ENCODE assay signal across 8 mouse cellular contexts in genomic region chr6:143165404-143166257, GRCm38 (mm10). TPM values are rescaled to one million over a fixed set of nuclear protein-coding genes. Genes with fewer than 3 reads are reported as not detected.
DNase-seq lines count a peak whose midpoint lies in the region; ATAC-seq and TF ChIP-seq lines count a peak whose summit lies in the region.

No protein-coding gene starts in this region.

- DNase-seq in adrenal gland, adult 18-20 months (ENCODE audit: low spot score in 2 of 2): peak; percentile 5 to 18
- DNase-seq in adrenal gland, postnatal 4 days (ENCODE audit: low spot score in 2 of 2): no peak
- DNase-seq in lung, postnatal 0 days (ENCODE audit: low spot score): no peak
- DNase-seq in lung, adult 18-20 months: no peak
- no peak for DNase-seq in adrenal gland, postnatal 10 days
- DNase-seq in left cerebral cortex, postnatal 10 days (ENCODE audit: extremely low spot score in 1 of 2, low spot score in 2 of 2): no peak

- no peaks in the 10 kb centered on the region for H3K36me3 ChIP-seq in lung, postnatal 0 days (ENCODE audit: insufficient read depth, low read length)
- no peaks in the 10 kb centered on the region for H3K36me3 ChIP-seq in intestine, embryonic 16.5 days (ENCODE audit: control insufficient read depth, insufficient read depth, low read length)
- no peaks in the 10 kb centered on the region for H3K36me3 ChIP-seq in neural tube, embryonic 14.5 days (ENCODE audit: control insufficient read depth, insufficient read depth, low read length)

- no peak overlapping the region for H3K9ac ChIP-seq in lung, postnatal 0 days (replicated peaks; ENCODE audit: low read depth)
- H3K9ac ChIP-seq in intestine, embryonic 16.5 days (ENCODE audit: low read depth, low read length): peak overlapping the region; percentile 95; the same call in 1 of the 2 replicates
- H3K9ac ChIP-seq in neural tube, embryonic 14.5 days (replicated peaks; ENCODE audit: low read depth, low read length): 0 out of 2 replicates have a peak overlapping the region, but pooled peaks have one; percentile 91

- H3K4me1 ChIP-seq in lung, postnatal 0 days (ENCODE audit: insufficient read depth, low read depth, low read length): no peaks in the 10 kb centered on the region
- peaks cover 17% of the 10 kb centered on the region for H3K4me1 ChIP-seq in intestine, embryonic 16.5 days (ENCODE audit: control insufficient read depth, insufficient read depth, low read length)
- peaks cover 12% of the 10 kb centered on the region; the same call in 1 of the 2 replicates for H3K4me1 ChIP-seq in neural tube, embryonic 14.5 days (ENCODE audit: control insufficient read depth, insufficient read depth, low read length)

- ATAC-seq in lung, postnatal 0 days: no peak
- no peak for ATAC-seq in intestine, embryonic 16.5 days
- ATAC-seq in neural tube, embryonic 14.5 days (ENCODE audit: low read depth): no peak

- 62% methylated on average over 15 of the region's 15 CpGs for WGBS in lung, postnatal 0 days
- WGBS in intestine, embryonic 16.5 days: 64% methylated on average over 15 of the region's 15 CpGs
- 57% methylated on average over 15 of the region's 15 CpGs for WGBS in neural tube, embryonic 14.5 days

- TF ChIP-seq CTCF in lung, postnatal 0 days (IDR thresholded peaks at IDR 0.05): no peak

- H3K27ac ChIP-seq in lung, postnatal 0 days (ENCODE audit: low read length): no peak overlapping the region
- no peak overlapping the region for H3K27ac ChIP-seq in intestine, embryonic 16.5 days (ENCODE audit: low read length)
- H3K27ac ChIP-seq in neural tube, embryonic 14.5 days (ENCODE audit: low read depth, low read length): no peak overlapping the region

- intact Hi-C loops in left cerebral cortex, postnatal 10 days (cut with DNase I): loop anchor here (5.0 kb wide), 1 partner anchor 58 kb away; no protein-coding TSS in a partner anchor

- H3K4me2 ChIP-seq in lung, postnatal 0 days (replicated peaks; ENCODE audit: low read depth, low read length): peak overlapping the region; percentile 89
- peak overlapping the region; percentile 55 for H3K4me2 ChIP-seq in intestine, embryonic 16.5 days (ENCODE audit: low read depth, low read length)
- H3K4me2 ChIP-seq in neural tube, embryonic 14.5 days (ENCODE audit: low read depth, low read length): peak overlapping the region; percentile 74

- no peak overlapping the region for H3K4me3 ChIP-seq in lung, postnatal 0 days (ENCODE audit: low read depth, low read length)
- H3K4me3 ChIP-seq in intestine, embryonic 16.5 days (ENCODE audit: low read length): peak overlapping the region; percentile 96; the same call in 1 of the 2 replicates
- H3K4me3 ChIP-seq in neural tube, embryonic 14.5 days (ENCODE audit: low read depth, low read length): no peak overlapping the region; the same call in 1 of the 2 replicates

- no peaks in the 10 kb centered on the region for H3K9me3 ChIP-seq in lung, postnatal 0 days (ENCODE audit: low read length)
- H3K9me3 ChIP-seq in intestine, embryonic 16.5 days (ENCODE audit: control insufficient read depth, low read length): no peaks in the 10 kb centered on the region
- H3K9me3 ChIP-seq in neural tube, embryonic 14.5 days (ENCODE audit: control insufficient read depth, low read length): no peaks in the 10 kb centered on the region

- TF ChIP-seq EP300 in lung, postnatal 0 days (IDR thresholded peaks at IDR 0.05): no peak

- H3K27me3 ChIP-seq in lung, postnatal 0 days (replicated peaks; ENCODE audit: insufficient read depth, low read length): no peaks in the 10 kb centered on the region
- no peaks in the 10 kb centered on the region for H3K27me3 ChIP-seq in intestine, embryonic 16.5 days (replicated peaks; ENCODE audit: control insufficient read depth, insufficient read depth, low read length)
- no peaks in the 10 kb centered on the region for H3K27me3 ChIP-seq in neural tube, embryonic 14.5 days (ENCODE audit: control insufficient read depth, insufficient read depth, low read length)

RNA-seq across cellular contexts. Expression of gene Etnk1, which starts 1.4 kb away (rescaled TPM):
- 100 to 1,000 TPM in 1 of 2 experiments, 10 to 100 TPM in 1; 94.7 to 137 TPM for total RNA-seq in adrenal gland, adult 18-20 months (2021)
- total RNA-seq in adrenal gland, postnatal 4 days (2021): 100 to 1,000 TPM; 102 to 108 TPM
- polyA plus RNA-seq in lung, postnatal 0 days (2015; fragmentation: Nextera tagmentation; extraction: Ambion mirVana): 11.1 and 12.6 TPM in 2 replicates
- polyA plus RNA-seq in intestine, embryonic 16.5 days (2015; fragmentation: Nextera tagmentation; extraction: Ambion mirVana): 12.6 and 16.4 TPM in 2 replicates
- 64.1 and 70.7 TPM in 2 replicates for polyA plus RNA-seq in neural tube, embryonic 14.5 days (2014; fragmentation: Nextera tagmentation; extraction: Ambion mirVana)
- 10 to 100 TPM; 79.6 to 81.5 TPM for total RNA-seq in adrenal gland, postnatal 10 days (2021)
- 100 to 1,000 TPM; 151 to 153 TPM for total RNA-seq in left cerebral cortex, postnatal 10 days (2021)

Comparison
In these comparisons a context has a peak if more than half of its experiments do, and no peak if none do; other contexts are left out.
1. DNase-seq: peak in adrenal gland, adult 18-20 months (2 of 2); none in adrenal gland, postnatal 4 days (0 of 2), lung, postnatal 0 days (single experiment), lung, adult 18-20 months (0 of 2), adrenal gland, postnatal 10 days (single experiment) and left cerebral cortex, postnatal 10 days (0 of 2).
2. Peak in every context shown above with its lines, with median percentiles within 50 percentile points of each other: H3K4me2 ChIP-seq.